Mouse (Mus musculus) monocyte, adult 5-6 weeks (primary cell): ENCODE results near the gene Lyrm4. TPM values are rescaled to one million over a fixed set of nuclear protein-coding genes. Genes with fewer than 3 reads are reported as not detected.
A peak's percentile ranks its signal among the peaks of the same experiment; 100 is the strongest.

ENCODE experiments used
- ATAC-seq: fragments of 153-309, 156-312 bp; replicated peaks from 2 replicates; pipeline ENCODE4 v1.8.0; 2017; ENCODE audit warnings: mild to moderate bottlenecking; ENCODE audit not compliant: low TSS enrichment, insufficient number of reproducible peaks, severe bottlenecking, poor library complexity, low FRiP score
- total RNA-seq: library from RNA; stranded (forward); fragments of 200-1000, 200-491, 200-594 nt; gene quantifications from 3 replicates; pipeline ENCODE4 v1.2.3, GENCODE M21; 2017

Lyrm4 gene
- total RNA-seq, 1 experiment from 2014 or later, result 6.6 TPM

DNA sequence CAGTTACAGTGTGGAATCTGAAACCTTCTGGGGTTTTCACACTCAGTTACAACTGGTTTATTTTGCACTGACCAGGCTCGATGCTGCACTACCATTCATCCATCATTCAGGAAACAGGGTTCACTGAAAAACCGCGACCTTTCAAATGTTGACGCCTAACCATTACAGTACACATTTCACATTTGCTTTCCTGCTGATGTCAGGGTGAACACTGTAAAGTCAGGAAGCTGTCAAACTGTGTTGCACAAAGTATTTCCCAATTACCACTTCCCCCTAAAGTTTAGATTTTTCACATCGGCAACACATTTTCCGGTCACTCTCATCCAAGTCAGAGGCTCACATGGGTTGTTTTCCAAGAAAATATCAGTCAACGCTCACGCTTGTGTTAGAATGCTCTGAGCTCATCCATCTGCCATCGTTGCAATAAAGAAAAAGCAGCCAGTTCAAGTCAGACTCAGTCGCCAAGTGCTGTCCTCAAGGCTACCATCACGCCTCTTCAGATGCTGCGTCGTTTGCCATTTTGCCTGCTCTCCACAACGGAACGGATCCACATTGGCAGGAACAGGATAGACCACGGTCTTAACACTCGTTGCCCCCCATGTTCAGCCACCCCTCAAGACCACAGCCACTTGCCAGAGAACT lies 167.4 kb downstream of the Lyrm4 start:
- ATAC-seq, result peak; percentile 80

DNA sequence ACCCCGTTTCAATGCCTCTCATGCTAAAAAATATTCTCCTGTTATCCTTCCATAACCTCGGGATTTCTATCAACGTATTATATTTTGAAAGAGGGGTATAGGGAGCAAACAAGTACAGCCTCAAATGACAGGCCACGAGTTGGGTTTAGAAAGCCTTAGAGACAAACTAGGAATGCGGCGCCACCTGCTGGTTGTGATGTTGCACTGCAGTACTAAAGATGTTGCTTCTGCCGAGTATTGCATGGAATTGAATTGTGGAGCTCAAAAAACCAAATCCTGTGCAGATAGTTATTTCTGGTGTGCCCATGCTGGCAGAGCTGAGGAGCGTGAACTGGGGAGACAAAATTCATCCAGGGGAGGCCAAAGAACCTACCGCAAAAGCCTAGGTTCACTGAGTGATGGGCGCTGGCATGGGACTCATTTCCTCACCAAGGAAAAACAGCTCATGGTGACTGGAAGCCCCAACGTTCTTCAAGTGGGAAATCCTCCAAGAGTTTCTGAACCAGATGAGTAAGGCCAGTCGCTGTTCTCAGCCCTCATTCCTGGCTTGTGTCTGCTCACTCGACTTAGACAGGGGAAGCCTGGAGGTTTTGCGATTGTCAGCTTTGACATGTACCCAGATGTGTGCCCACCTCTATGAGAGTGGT lies 169.8 kb downstream of the Lyrm4 start:
- ATAC-seq, result 0 out of 2 replicates have a peak, but pooled peaks have one; percentile 48

DNA sequence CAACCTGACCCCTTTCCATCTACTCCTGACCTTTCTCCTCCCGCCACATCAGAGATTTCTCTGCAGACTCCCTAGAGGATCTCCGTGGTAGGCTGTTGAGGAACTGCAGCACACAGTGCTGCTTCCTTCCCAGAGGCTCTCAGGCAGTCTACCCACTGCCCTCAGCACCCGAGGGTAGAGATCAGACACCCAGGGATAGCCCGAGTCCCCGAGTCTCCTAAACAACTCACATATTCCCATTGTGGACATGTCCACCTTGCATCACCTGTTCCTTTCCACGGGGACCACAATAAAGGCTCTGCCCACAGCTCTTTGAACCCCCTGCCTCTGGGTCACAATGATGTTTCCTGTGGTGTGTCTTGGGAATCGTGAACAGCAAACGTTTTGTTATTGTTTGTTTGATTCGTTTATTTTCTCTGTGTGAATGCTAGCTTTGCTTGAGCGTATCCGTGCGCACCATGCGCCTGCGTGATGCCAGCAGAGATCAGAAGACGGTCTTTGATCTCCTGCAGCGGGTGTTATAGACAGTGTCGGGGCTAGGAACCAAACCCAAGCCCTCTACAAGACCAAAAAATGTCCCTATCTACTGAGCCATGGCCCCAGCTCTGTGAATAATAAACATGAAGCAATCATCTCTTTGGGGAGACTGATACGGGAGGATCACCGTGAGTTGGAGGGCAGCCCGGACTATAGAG lies 170.5 kb downstream of the Lyrm4 start:
- no peak for ATAC-seq

DNA sequence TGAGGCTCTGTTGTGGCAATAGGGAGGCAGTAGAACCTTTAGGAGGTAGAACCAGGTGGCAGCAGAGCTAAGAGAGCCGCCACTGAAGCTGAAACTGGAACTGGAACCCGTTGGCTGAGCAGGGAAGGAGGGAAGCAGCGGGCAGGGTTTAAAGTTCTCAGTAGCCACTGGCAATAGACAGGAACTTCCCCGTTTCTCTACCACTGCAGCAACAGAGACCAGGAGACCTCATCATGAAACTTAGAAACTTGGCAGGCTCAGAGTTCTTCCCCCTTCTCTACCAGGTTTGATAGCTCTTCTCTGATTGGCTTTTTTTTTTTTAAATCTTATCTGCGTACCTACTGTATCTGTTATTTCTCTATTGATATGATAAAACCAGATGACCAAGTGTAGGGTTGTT lies 176.4 kb downstream of the Lyrm4 start:
- ATAC-seq, result peak; percentile 68

DNA sequence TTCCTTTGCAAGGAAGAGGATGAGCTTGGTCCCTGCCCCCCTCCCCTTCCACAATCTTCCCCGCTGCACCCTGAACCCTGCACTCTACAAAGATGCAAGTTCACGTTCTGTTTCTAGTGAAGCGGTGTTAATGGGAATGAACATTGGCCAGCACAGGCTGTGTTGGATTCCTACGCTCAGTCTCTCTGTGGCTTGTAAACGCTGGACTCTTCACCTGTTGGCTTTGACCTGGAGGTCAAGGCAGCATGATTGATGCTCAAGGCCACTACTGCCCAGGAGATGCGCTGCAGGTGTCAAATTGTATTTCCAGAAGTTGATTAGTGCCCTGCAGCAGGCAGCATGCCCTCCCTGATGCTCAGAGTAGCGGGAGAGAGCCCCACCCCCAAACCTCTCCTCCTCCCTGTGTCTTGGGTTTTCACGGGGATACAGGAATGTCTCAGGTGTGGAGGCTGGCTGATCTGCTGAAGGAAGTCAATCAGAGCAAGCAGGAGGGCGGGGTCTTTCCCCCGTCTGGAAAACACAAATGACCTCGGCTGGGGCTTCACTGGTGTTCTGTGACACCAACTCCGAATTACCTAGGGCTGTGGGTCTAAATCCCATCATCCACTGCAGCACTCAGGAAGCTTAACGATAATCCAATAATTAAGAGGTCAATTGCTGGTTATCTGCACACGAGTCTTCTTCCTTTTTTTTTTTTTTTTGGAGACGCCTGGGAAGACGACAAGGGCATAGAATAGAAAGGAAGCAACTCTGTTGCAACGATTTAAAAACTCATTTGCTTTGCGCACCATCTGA lies 177.3 kb downstream of the Lyrm4 start:
- ATAC-seq, result no peak

DNA sequence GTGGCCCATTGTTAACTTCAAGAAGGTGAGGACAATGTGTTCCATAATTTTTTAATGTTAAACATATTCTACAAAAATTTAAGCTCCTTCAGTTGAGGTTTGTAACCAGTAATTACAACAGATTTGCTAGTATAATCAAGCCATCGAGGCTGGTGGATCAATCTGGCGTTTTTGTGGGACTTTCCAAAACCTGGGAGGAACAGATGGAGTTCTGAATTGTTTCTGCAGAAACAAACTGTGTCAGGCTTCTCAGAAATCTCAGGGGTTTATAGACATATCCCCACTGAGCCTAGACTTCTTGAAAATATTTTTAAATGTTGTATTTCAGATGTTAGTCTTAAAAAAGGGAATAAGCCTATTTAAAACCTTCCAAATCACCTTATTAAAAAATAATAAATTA lies 179.3 kb downstream of the Lyrm4 start:
- ATAC-seq, result no peak

Other genes with a start within 250 kb of the Lyrm4 start
- gene Rpp40, start 211.2 kb downstream of the Lyrm4 start, total RNA-seq, result 4.1 to 7.3 TPM (median 5.0 TPM) in 3 replicates
- not detected in 3 replicates for gene Ppp1r3g, start 158.7 kb downstream of the Lyrm4 start, total RNA-seq
- 14.6 to 44.5 TPM (median 25.7 TPM) in 3 replicates for gene Fars2, start 114 bp downstream of the Lyrm4 start, total RNA-seq